Mouse (Mus musculus) thymus, adult 2 months (tissue): Measurements from ENCODE around the gene Gse1.

Experiments
- CTCF ChIP-seq: fragments of 200-500 bp; IDR thresholded peaks from 2 replicates; pipeline ENCODE4 v1.5.1; 2012; ENCODE audit warnings: mild to moderate bottlenecking, control low read depth, low read length, moderate library complexity, borderline replicate concordance; ENCODE audit not compliant: control insufficient read depth, poor library complexity, insufficient read depth; ENCODE audit errors: extremely low read depth
- POLR2A ChIP-seq: fragments of 200-500 bp; IDR thresholded peaks from 2 replicates; pipeline ENCODE4 v1.6.1; 2012; ENCODE audit warnings: mild to moderate bottlenecking, low read length, control low read depth, moderate library complexity; ENCODE audit not compliant: control insufficient read depth, poor library complexity, insufficient read depth; ENCODE audit errors: extremely low read depth

GRCm38 (mm10) chr8:120343582-120343981 lies 115.3 kb downstream of the Gse1 start:
- TF ChIP-seq CTCF = no peak
- no peak for TF ChIP-seq POLR2A
